Mouse (Mus musculus) myocyte (in vitro differentiated cells): ENCODE data around the gene Kcnk15.

Source experiments
- CEBPB ChIP-seq: IDR thresholded peaks from 2 replicates; pipeline ENCODE4 v1.6.1; 2011; ENCODE audit warnings: mild to moderate bottlenecking, moderate library complexity; ENCODE audit not compliant: poor library complexity, insufficient read depth, severe bottlenecking
- E2F4 ChIP-seq: IDR thresholded peaks from one replicate; pipeline ENCODE4 v1.6.1; 2011; ENCODE audit warnings: mild to moderate bottlenecking, control low read depth, moderate library complexity; ENCODE audit not compliant: insufficient read depth
- MAX ChIP-seq: IDR thresholded peaks from one replicate; pipeline ENCODE4 v1.6.1; 2011; ENCODE audit warnings: low read depth, mild to moderate bottlenecking, control low read depth
- MYOD1 ChIP-seq, 3 experiments: IDR thresholded peaks; one replicate each; pipeline ENCODE4 v1.6.1; 2011; ENCODE audit warnings: control low read depth in 2 of 3, low read depth in 2 of 3, mild to moderate bottlenecking in 2 of 3, moderate library complexity in 1 of 3; ENCODE audit not compliant: insufficient read length in 2 of 3, control insufficient read depth in 1 of 3
- MYOG ChIP-seq, 3 experiments: IDR thresholded peaks; one replicate each; pipeline ENCODE4 v1.6.1; 2011; ENCODE audit warnings: control low read depth in 2 of 3, low read depth in 2 of 3, mild to moderate bottlenecking in 2 of 3; ENCODE audit not compliant: insufficient read length in 2 of 3, control insufficient read depth in 1 of 3, insufficient read depth in 1 of 3
- POLR2A ChIP-seq: IDR thresholded peaks from one replicate; pipeline ENCODE4 v1.6.1; 2011; ENCODE audit warnings: low read depth, mild to moderate bottlenecking, control low read depth, moderate library complexity; ENCODE audit not compliant: insufficient read length
- POLR2AphosphoS2 ChIP-seq: IDR thresholded peaks from one replicate; pipeline ENCODE4 v1.6.1; 2011; ENCODE audit warnings: low read depth, control low read depth; ENCODE audit not compliant: insufficient read length
- TCF3 ChIP-seq: IDR thresholded peaks from one replicate; pipeline ENCODE4 v1.6.1; 2011; ENCODE audit warnings: low read depth, control low read depth; ENCODE audit not compliant: insufficient read length
- USF1 ChIP-seq: IDR thresholded peaks from one replicate; pipeline ENCODE4 v1.6.1; 2011; ENCODE audit warnings: low read depth, mild to moderate bottlenecking, control low read depth, moderate library complexity

DNA sequence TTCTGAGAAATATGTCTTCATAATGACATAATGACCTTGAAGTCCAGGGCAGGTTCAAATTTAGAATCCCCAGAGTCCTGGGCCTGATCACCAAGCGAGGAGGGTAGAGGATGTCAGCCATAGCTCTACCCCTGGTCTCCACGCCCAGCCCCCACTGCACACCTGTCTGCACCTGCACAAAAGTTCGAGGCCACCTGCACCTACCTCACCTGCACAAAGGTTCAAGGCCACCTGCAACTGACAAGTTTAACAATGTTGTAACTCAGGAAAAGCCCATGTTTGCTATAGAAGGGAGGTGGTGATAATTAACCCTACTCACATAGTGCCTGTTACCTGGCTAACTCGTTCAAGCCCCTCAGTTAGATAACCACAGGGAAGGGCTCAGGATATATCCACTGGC lies 49.0 kb downstream of the Kcnk15 start:
- TF ChIP-seq MYOG (IDR thresholded peaks at IDR 0.05; ENCODE audit: control insufficient read depth in 1 of 3, insufficient read depth in 1 of 3, insufficient read length in 2 of 3, low read depth in 2 of 3), result no peak
- no peak for TF ChIP-seq POLR2A
- no peak for TF ChIP-seq MAX
- TF ChIP-seq TCF3, result no peak
- no peak for TF ChIP-seq POLR2AphosphoS2
- TF ChIP-seq E2F4, result no peak
- TF ChIP-seq USF1, result no peak
- no peak for TF ChIP-seq MYOD1 (IDR thresholded peaks at IDR 0.05; ENCODE audit: control insufficient read depth in 1 of 3, insufficient read length in 2 of 3, low read depth in 2 of 3)
- TF ChIP-seq CEBPB, result no peak
